Mouse (Mus musculus): ENCODE results near the gene Hacd4. TPM values are rescaled to one million over a fixed set of nuclear protein-coding genes. Genes with fewer than 3 reads are reported as not detected.

The Hacd4 gene
- 4.2 and 4.8 TPM in 2 replicates for polyA plus RNA-seq (2015; fragmentation: Nextera tagmentation; extraction: Ambion mirVana)

DNA sequence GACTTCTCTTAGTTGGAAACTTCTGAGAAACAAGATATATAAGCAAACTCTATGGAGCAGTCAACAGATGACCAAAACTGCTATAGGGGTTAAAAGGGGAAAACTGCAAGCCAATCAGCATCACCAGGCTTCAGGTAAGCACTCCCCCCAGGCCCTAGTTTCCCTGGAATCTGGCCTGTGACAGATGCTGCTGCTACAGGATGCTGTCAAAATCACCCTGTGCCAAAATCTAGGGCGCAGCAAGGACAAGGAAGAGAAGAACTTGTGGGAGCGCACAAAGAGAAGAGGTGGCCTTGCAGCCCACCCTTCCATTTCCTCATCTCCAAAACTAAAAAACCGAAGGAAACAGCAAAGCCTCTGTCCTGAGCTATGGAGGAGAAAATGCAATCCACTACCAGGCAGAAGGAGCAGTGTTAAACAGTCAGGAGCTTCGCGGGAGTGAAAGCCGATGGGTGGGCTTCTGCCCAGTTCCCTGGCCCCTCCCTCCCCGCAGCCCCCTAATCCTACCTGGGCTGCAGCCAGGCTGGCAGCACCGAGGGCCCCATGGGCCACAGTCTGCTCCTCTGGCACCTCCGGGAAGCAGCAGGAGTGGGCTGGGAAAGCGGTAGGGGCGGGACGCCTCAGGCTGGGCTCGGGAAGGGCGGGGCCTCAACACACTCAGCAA lies at the start of gene Hacd4:
Gene Hacd4 (minus strand): TSS at position 603 of the 664 bp plus-strand sequence.
- Histone ChIP-seq H3K27me3 (replicated peaks; ENCODE audit: control insufficient read depth, insufficient read depth, low read length) (no peaks in the 10 kb centered on the region), H3K36me3 (ENCODE audit: control insufficient read depth, insufficient read depth, low read length) (no peaks in the 10 kb centered on the region), H3K9ac (ENCODE audit: low read depth, low read length) (peak within 1 kb of the TSS; percentile 36), H3K4me2 (ENCODE audit: low read length) (peak within 1 kb of the TSS; percentile 57), H3K4me1 (ENCODE audit: control insufficient read depth, insufficient read depth, low read depth, low read length) (peaks cover 9% of the 10 kb centered on the region), H3K4me3 (ENCODE audit: low read length) (peak within 1 kb of the TSS; percentile 33), H3K27ac (ENCODE audit: low read depth, low read length) (no peak within 1 kb of the TSS), H3K9me3 (ENCODE audit: control insufficient read depth, low read length) (no peaks in the 10 kb centered on the region)
- WGBS, result 10% methylated on average over 14 of the region's 14 CpGs
- peak; percentile 83 for ATAC-seq

DNA sequence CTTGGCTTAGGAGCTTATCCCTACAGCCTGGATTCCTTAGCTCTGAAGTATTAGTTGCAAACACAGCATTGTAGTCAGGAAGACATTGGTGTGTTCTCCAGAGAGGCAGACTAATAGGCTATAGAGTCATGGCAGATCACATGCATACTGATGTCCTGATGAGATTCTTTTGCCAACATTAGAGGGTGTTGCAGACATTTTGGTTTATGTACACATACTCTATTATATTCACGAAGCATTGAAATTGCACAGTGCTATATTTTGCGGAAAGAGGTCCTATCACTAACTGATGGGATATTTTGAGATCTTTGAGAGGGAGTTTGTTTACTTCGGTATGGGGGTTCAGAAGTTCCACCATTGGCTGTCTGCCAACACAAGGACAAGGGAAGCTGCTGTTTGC lies 49.4 kb upstream of the Hacd4 start:
- Histone ChIP-seq H3K36me3 (ENCODE audit: control insufficient read depth, insufficient read depth, low read length) (no peaks in the 10 kb centered on the region), H3K9me3 (ENCODE audit: control insufficient read depth, low read length) (no peaks in the 10 kb centered on the region), H3K27ac (ENCODE audit: low read depth, low read length) (no peak overlapping the region), H3K9ac (ENCODE audit: low read depth, low read length) (no peak overlapping the region), H3K27me3 (replicated peaks; ENCODE audit: control insufficient read depth, insufficient read depth, low read length) (no peaks in the 10 kb centered on the region), H3K4me3 (ENCODE audit: low read length) (no peak overlapping the region), H3K4me2 (ENCODE audit: low read length) (no peak overlapping the region), H3K4me1 (ENCODE audit: control insufficient read depth, insufficient read depth, low read depth, low read length) (no peaks in the 10 kb centered on the region)
- WGBS, result 81% methylated on average over 3 of the region's 3 CpGs
- no peak for ATAC-seq

DNA sequence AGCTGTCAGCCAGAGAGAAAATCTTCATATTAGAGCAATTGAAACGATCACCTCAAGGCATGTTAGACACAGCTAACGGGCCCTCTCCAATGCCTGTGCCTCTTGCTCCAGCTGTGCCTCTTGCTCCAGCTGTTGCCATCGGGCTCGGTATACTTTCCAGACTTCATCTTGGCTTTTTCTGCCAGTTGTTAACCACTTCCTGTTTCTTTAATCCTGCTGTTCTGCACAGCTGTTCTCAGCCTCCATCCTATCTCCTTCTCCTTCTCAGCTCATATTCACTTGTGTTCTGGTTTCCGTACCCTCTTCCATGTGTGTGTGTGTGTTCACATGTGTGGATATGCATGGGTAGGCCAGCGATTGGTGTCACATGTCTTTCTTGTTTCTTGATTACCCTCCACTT lies 41.4 kb upstream of the Hacd4 start:
- no peaks in the 10 kb centered on the region for H3K36me3 ChIP-seq (ENCODE audit: control insufficient read depth, insufficient read depth, low read length)
- H3K9me3 ChIP-seq (ENCODE audit: control insufficient read depth, low read length), result no peaks in the 10 kb centered on the region
- 74% methylated on average over 6 of the region's 6 CpGs for WGBS
- no peak overlapping the region for H3K4me2 ChIP-seq (ENCODE audit: low read length)
- H3K4me3 ChIP-seq (ENCODE audit: low read length), result no peak overlapping the region
- no peak for ATAC-seq
- no peaks in the 10 kb centered on the region for H3K4me1 ChIP-seq (ENCODE audit: control insufficient read depth, insufficient read depth, low read depth, low read length)
- no peak overlapping the region for H3K27ac ChIP-seq (ENCODE audit: low read depth, low read length)
- no peaks in the 10 kb centered on the region for H3K27me3 ChIP-seq (replicated peaks; ENCODE audit: control insufficient read depth, insufficient read depth, low read length)
- no peak overlapping the region for H3K9ac ChIP-seq (ENCODE audit: low read depth, low read length)

DNA sequence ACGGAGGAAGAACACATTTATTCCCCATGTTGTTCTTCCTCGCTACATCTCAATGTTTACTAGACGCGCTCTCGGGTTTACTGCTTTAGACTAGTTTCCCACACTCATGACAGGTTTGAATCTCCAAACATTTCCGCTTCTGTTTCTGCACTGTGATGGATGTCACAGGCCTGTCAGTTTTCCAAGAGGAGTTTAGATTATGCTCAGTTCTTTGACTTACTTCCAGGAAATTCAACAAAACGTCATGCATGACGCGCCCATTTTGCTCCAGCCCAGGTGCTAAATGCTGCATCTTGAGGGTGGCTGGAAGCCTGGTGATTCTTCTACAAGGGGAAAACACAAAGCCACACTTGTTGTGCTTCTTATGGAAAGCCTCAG lies 40.1 kb upstream of the Hacd4 start:
- whole genome bisulfite sequencing, result 83% methylated on average over 9 of the region's 9 CpGs
- no peaks in the 10 kb centered on the region for H3K4me1 ChIP-seq (ENCODE audit: control insufficient read depth, insufficient read depth, low read depth, low read length)
- ATAC-seq, result no peak

DNA sequence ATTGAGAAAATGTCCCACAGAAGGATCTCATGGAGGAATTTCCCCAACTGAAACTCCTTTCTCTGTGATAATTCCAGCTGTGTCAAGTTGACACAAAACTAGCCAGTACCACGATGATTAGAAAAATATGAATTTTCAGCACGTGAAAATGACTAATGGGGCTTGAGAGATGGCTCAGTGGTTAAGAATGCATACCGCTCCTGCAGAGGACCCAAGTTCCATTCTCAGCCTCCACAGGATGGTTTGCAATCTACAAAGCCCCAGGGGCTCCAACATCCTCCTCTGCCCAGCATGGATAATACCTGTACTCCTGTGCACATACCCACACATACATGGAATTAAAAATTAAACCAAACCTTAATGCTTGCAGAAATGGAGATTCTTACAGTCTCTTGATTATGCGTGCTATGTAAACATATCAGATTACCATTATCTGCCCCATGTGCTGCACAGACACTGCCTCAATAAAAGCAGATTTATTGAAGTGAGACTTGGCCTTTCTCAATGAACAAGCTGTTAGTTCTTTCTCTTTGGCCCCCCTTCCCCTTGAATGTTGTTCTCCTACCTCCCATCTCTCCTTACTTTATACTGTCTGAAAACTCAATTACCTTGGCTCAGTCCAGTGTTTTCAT lies 39.6 kb upstream of the Hacd4 start:
- Histone ChIP-seq H3K4me3 (ENCODE audit: low read length) (no peak overlapping the region), H3K4me2 (ENCODE audit: low read length) (no peak overlapping the region), H3K9me3 (ENCODE audit: control insufficient read depth, low read length) (no peaks in the 10 kb centered on the region), H3K9ac (ENCODE audit: low read depth, low read length) (no peak overlapping the region), H3K4me1 (ENCODE audit: control insufficient read depth, insufficient read depth, low read depth, low read length) (no peaks in the 10 kb centered on the region), H3K27ac (ENCODE audit: low read depth, low read length) (no peak overlapping the region), H3K36me3 (ENCODE audit: control insufficient read depth, insufficient read depth, low read length) (no peaks in the 10 kb centered on the region), H3K27me3 (replicated peaks; ENCODE audit: control insufficient read depth, insufficient read depth, low read length) (no peaks in the 10 kb centered on the region)
- WGBS, result 81% methylated on average over 4 of the region's 4 CpGs
- no peak for ATAC-seq

More for the DNA sequence above, 40.1 kb upstream of the Hacd4 start:
- Histone ChIP-seq H3K27me3 (replicated peaks; ENCODE audit: control insufficient read depth, insufficient read depth, low read length) (no peaks in the 10 kb centered on the region), H3K36me3 (ENCODE audit: control insufficient read depth, insufficient read depth, low read length) (no peaks in the 10 kb centered on the region), H3K9ac (ENCODE audit: low read depth, low read length) (no peak overlapping the region), H3K4me2 (ENCODE audit: low read length) (no peak overlapping the region), H3K4me3 (ENCODE audit: low read length) (no peak overlapping the region), H3K27ac (ENCODE audit: low read depth, low read length) (no peak overlapping the region), H3K9me3 (ENCODE audit: control insufficient read depth, low read length) (no peaks in the 10 kb centered on the region)

DNA sequence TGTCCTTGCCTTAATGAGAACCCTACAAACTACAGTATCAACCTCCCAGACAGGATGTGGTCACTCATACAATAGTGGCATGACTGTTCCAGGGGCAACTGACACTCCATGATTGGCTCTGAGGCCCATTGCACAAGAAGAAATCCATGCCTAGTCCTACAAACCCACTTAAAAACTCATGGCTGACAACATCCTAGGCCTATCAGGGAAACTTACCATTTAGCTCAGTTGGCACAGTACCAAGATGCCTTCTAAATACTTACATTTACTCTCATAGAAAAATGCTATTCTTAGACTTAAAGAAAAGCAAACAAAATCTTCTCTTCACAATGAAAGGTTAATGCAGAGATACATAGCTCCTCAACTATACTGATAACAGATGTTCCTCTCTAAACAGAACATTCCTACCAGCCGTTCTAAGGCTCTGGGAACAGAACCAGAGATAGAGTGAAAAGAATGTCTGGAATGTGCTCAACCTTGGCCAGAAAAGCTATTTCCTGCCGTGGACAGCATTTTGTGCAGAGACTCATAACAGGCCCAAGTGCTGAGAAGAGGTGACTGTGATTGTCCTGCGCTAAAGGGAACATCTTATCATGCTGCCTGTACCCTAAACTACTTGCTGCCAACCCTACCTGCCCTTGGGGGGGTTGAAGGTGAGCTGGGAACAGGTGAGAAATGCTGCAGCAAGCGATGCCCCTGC lies 37.9 kb upstream of the Hacd4 start:
- H3K36me3 ChIP-seq (ENCODE audit: control insufficient read depth, insufficient read depth, low read length), result no peaks in the 10 kb centered on the region
- no peak overlapping the region for H3K4me3 ChIP-seq (ENCODE audit: low read length)
- H3K9ac ChIP-seq (ENCODE audit: low read depth, low read length), result no peak overlapping the region
- 69% methylated on average over 4 of the region's 4 CpGs for WGBS
- no peaks in the 10 kb centered on the region for H3K4me1 ChIP-seq (ENCODE audit: control insufficient read depth, insufficient read depth, low read depth, low read length)
- H3K27me3 ChIP-seq (replicated peaks; ENCODE audit: control insufficient read depth, insufficient read depth, low read length), result no peaks in the 10 kb centered on the region
- no peaks in the 10 kb centered on the region for H3K9me3 ChIP-seq (ENCODE audit: control insufficient read depth, low read length)
- no peak for ATAC-seq
- H3K27ac ChIP-seq (ENCODE audit: low read depth, low read length), result no peak overlapping the region
- H3K4me2 ChIP-seq (ENCODE audit: low read length), result no peak overlapping the region

DNA sequence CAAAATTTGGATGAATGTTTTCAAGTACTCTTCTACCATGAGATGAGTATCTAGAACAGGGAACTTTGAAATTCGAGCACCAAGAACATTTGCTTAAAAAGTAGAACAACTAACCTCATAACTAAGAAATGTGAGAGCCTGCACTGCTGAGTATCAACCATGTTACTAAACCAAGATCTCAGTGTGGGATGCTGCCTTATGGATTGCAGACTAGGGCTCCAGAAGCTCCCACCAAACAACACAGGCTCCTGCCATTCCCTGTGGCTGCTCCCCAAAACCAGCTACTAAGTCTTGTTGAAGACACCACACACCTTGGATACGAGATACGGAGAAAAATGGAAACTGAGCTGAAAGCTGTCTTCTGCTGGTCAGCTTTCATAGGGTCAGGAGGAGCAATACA lies 37.4 kb upstream of the Hacd4 start:
- Histone ChIP-seq H3K4me1 (ENCODE audit: control insufficient read depth, insufficient read depth, low read depth, low read length) (no peaks in the 10 kb centered on the region), H3K27me3 (replicated peaks; ENCODE audit: control insufficient read depth, insufficient read depth, low read length) (no peaks in the 10 kb centered on the region), H3K27ac (ENCODE audit: low read depth, low read length) (no peak overlapping the region), H3K4me3 (ENCODE audit: low read length) (no peak overlapping the region), H3K9me3 (ENCODE audit: control insufficient read depth, low read length) (no peaks in the 10 kb centered on the region), H3K9ac (ENCODE audit: low read depth, low read length) (no peak overlapping the region), H3K4me2 (ENCODE audit: low read length) (no peak overlapping the region), H3K36me3 (ENCODE audit: control insufficient read depth, insufficient read depth, low read length) (no peaks in the 10 kb centered on the region)
- ATAC-seq, result no peak
- 90% methylated on average over 3 of the region's 3 CpGs for WGBS

DNA sequence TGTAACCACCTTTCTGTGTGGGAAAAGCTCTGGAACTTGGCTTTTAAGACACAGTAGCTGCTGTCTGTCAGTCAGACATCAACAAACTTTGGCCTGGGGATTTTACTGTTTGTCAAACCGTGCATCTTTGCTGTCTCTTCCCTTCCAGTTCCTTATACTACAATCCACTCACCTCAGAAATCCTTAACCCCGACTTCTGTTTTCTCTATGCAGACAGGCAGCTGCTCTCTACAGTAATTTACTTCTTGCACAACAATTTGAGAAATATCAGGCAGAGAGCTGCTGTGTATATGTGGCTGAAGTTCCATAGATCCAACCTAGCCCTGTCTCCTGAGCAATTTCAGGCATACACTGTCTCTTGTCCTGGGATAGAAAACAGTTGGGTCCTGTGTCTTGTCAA lies 32.8 kb upstream of the Hacd4 start:
- WGBS, result 73% methylated on average over 2 of the region's 2 CpGs
- no peak for ATAC-seq

DNA sequence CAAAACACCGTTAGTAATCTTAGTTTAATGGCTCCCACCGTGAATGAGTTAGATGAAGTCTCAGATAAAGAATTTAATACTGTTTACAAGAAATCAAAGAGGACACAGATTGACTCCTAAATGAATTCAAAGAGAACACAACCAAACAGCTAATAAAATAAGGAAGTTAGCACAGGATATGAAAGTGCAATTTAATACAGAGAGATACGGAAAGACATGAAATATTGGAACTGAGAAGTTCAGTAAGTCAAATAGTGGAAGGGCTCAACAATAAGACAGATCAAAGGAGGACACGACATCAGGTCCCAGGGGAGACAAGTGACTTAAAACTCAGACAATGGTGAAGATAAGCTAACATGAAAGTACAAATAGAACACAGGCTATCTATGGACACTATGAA lies 25.8 kb upstream of the Hacd4 start:
- no peak overlapping the region for H3K4me3 ChIP-seq (ENCODE audit: low read length)
- H3K36me3 ChIP-seq (ENCODE audit: control insufficient read depth, insufficient read depth, low read length), result no peaks in the 10 kb centered on the region
- H3K27ac ChIP-seq (ENCODE audit: low read depth, low read length), result no peak overlapping the region
- no peak for ATAC-seq
- WGBS, result 82% methylated on average over 4 of the region's 4 CpGs
- no peak overlapping the region for H3K9ac ChIP-seq (ENCODE audit: low read depth, low read length)
- H3K27me3 ChIP-seq (replicated peaks; ENCODE audit: control insufficient read depth, insufficient read depth, low read length), result no peaks in the 10 kb centered on the region
- H3K4me1 ChIP-seq (ENCODE audit: control insufficient read depth, insufficient read depth, low read depth, low read length), result no peaks in the 10 kb centered on the region
- H3K4me2 ChIP-seq (ENCODE audit: low read length), result no peak overlapping the region
- no peaks in the 10 kb centered on the region for H3K9me3 ChIP-seq (ENCODE audit: control insufficient read depth, low read length)

More for the DNA sequence above, 32.8 kb upstream of the Hacd4 start:
- Histone ChIP-seq H3K27ac (ENCODE audit: low read depth, low read length) (no peak overlapping the region), H3K36me3 (ENCODE audit: control insufficient read depth, insufficient read depth, low read length) (no peaks in the 10 kb centered on the region), H3K4me2 (ENCODE audit: low read length) (no peak overlapping the region), H3K27me3 (replicated peaks; ENCODE audit: control insufficient read depth, insufficient read depth, low read length) (no peaks in the 10 kb centered on the region), H3K4me1 (ENCODE audit: control insufficient read depth, insufficient read depth, low read depth, low read length) (no peaks in the 10 kb centered on the region), H3K9me3 (ENCODE audit: control insufficient read depth, low read length) (no peaks in the 10 kb centered on the region), H3K9ac (ENCODE audit: low read depth, low read length) (no peak overlapping the region), H3K4me3 (ENCODE audit: low read length) (no peak overlapping the region)

Data from hindbrain, embryonic 16.5 days (tissue).